Mouse (Mus musculus): ENCODE data around the gene Gm9958. TPM values are rescaled to one million over a fixed set of nuclear protein-coding genes. Genes with fewer than 3 reads are reported as not detected.
A peak's percentile ranks its signal among the peaks of the same experiment; 100 is the strongest.

Gm9958 gene
- total RNA-seq, 2 experiments from 2014 or later: 0.47 to 0.56 TPM

- DNase-seq: peak; percentile 63
- peak overlapping the region; percentile 98 for H3K27ac ChIP-seq
- peak overlapping the region; percentile 93 for H3K4me3 ChIP-seq
- TF ChIP-seq CTCF (IDR thresholded peaks at IDR 0.05): no peak
- intact Hi-C loops (cut with DNase I): loop anchor here (2.0 kb wide), 1 partner anchor 79 kb away; no protein-coding TSS in a partner anchor
These were observed 1.7 kb upstream of the Gm9958 start for GRCm38 (mm10) chr5:90365141-90365951.

GRCm38 (mm10) chr5:90366121-90367066 is 610 bp upstream of the Gm9958 start, which contains the start of gene Ankrd17:
TSS of gene Ankrd17 (minus strand) at chr5:90366577.
- peak; percentile 94 for DNase-seq
- intact Hi-C loops (cut with DNase I): loop anchor here (1.0 kb wide), 1 partner anchor 143 kb away; no protein-coding TSS in a partner anchor
- Histone ChIP-seq H3K27ac (peak within 1 kb of the TSS; percentile 98), H3K4me3 (peak within 1 kb of the TSS; percentile 93)
- no peak for TF ChIP-seq CTCF (IDR thresholded peaks at IDR 0.05)

- Histone ChIP-seq H3K27ac (no peak overlapping the region), H3K4me3 (no peak overlapping the region)
- no peak for TF ChIP-seq CTCF (IDR thresholded peaks at IDR 0.05)
- DNase-seq: no peak
- intact Hi-C loops (cut with DNase I): no loop called here
These were observed 3.4 kb downstream of the Gm9958 start for GRCm38 (mm10) chr5:90370401-90370800.

- no peak for DNase-seq
- no peak overlapping the region for H3K4me3 ChIP-seq
- intact Hi-C loops (cut with DNase I): no loop called here
These were observed 6.7 kb downstream of the Gm9958 start for GRCm38 (mm10) chr5:90373708-90374107.

GRCm38 (mm10) chr5:90381458-90381857 is 14.5 kb downstream of the Gm9958 start:
- TF ChIP-seq CTCF (IDR thresholded peaks at IDR 0.05): no peak
- intact Hi-C loops (cut with DNase I): loop anchor here (5.0 kb wide), 1 partner anchor 179 kb away; no protein-coding TSS in a partner anchor
- H3K4me3 ChIP-seq: no peak overlapping the region

More at GRCm38 (mm10) chr5:90373708-90374107, 6.7 kb downstream of the Gm9958 start:
- H3K27ac ChIP-seq: no peak overlapping the region
- no peak for TF ChIP-seq CTCF (IDR thresholded peaks at IDR 0.05)

GRCm38 (mm10) chr5:90383080-90383479 is 16.1 kb downstream of the Gm9958 start:
- intact Hi-C loops (cut with DNase I): loop anchor here (5.0 kb wide), 1 partner anchor 181 kb away; no protein-coding TSS in a partner anchor
- Histone ChIP-seq H3K27ac (no peak overlapping the region), H3K4me3 (no peak overlapping the region)
- peak; percentile 75 for TF ChIP-seq CTCF (IDR thresholded peaks at IDR 0.05)
- peak; percentile 36 for DNase-seq

More at GRCm38 (mm10) chr5:90381458-90381857, 14.5 kb downstream of the Gm9958 start:
- no peak overlapping the region for H3K27ac ChIP-seq
- no peak for DNase-seq

GRCm38 (mm10) chr5:90393764-90394163 is 26.8 kb downstream of the Gm9958 start:
- TF ChIP-seq CTCF (IDR thresholded peaks at IDR 0.05): no peak
- H3K4me3 ChIP-seq: no peak overlapping the region
- DNase-seq: no peak
- H3K27ac ChIP-seq: no peak overlapping the region
- intact Hi-C loops (cut with DNase I): no loop called here

GRCm38 (mm10) chr5:90394322-90394721 is 27.3 kb downstream of the Gm9958 start:
- intact Hi-C loops (cut with DNase I): no loop called here
- Histone ChIP-seq H3K27ac (no peak overlapping the region), H3K4me3 (no peak overlapping the region)
- no peak for TF ChIP-seq CTCF (IDR thresholded peaks at IDR 0.05)
- no peak for DNase-seq

- intact Hi-C loops (cut with DNase I): no loop called here
- Histone ChIP-seq H3K4me3 (no peak overlapping the region), H3K27ac (no peak overlapping the region)
- TF ChIP-seq CTCF (IDR thresholded peaks at IDR 0.05): no peak
- DNase-seq: no peak
These were observed 29.8 kb downstream of the Gm9958 start for GRCm38 (mm10) chr5:90396817-90397216.

- intact Hi-C loops (cut with DNase I): loop anchor here (2.0 kb wide), 1 partner anchor 20 kb away; no protein-coding TSS in a partner anchor
- peak; percentile 23; the same call in 1 of the 2 replicates for TF ChIP-seq CTCF (IDR thresholded peaks at IDR 0.05)
These were observed 38.2 kb downstream of the Gm9958 start for GRCm38 (mm10) chr5:90405210-90405609.

GRCm38 (mm10) chr5:90414142-90414924 is 47.3 kb downstream of the Gm9958 start:
- DNase-seq: no peak
- Histone ChIP-seq H3K27ac (no peak overlapping the region), H3K4me3 (no peak overlapping the region)
- no peak for TF ChIP-seq CTCF (IDR thresholded peaks at IDR 0.05)
- intact Hi-C loops (cut with DNase I): no loop called here

More at GRCm38 (mm10) chr5:90405210-90405609, 38.2 kb downstream of the Gm9958 start:
- no peak overlapping the region for H3K27ac ChIP-seq
- no peak for DNase-seq
- no peak overlapping the region for H3K4me3 ChIP-seq

- no peak overlapping the region for H3K4me3 ChIP-seq
- intact Hi-C loops (cut with DNase I): no loop called here
- no peak for DNase-seq
- no peak overlapping the region for H3K27ac ChIP-seq
- TF ChIP-seq CTCF (IDR thresholded peaks at IDR 0.05): no peak
These were observed 47.9 kb downstream of the Gm9958 start for GRCm38 (mm10) chr5:90414925-90415295.

Other genes with a start within 250 kb of the Gm9958 start
- gene Cox18, start 143.2 kb upstream of the Gm9958 start, total RNA-seq (2021): 10 to 100 TPM in 1 of 2 experiments, 1 to 10 TPM in 1; 8.1 to 11.0 TPM
- gene Ankrd17, start 627 bp upstream of the Gm9958 start, total RNA-seq (2021): 10 to 100 TPM; 48.2 to 55.3 TPM
- gene Alb, start 93.7 kb downstream of the Gm9958 start, total RNA-seq (2021): under 1 TPM in 1 of 2 experiments, not detected in 1; 0.14 TPM
- not detected for gene Afp, start 123.5 kb downstream of the Gm9958 start, total RNA-seq (2021)
- gene Afm, start 151.7 kb downstream of the Gm9958 start, total RNA-seq (2021): not detected
- not detected for gene 5830473C10Rik, start 193.9 kb downstream of the Gm9958 start, total RNA-seq (2021)